Mouse (Mus musculus): ENCODE results near the gene Tle4. TPM values are rescaled to one million over a fixed set of nuclear protein-coding genes. Genes with fewer than 3 reads are reported as not detected.

The Tle4 gene
- total and polyA plus RNA-seq, 2 experiments from 2014 or later: 22.9 to 82.7 TPM

DNA sequence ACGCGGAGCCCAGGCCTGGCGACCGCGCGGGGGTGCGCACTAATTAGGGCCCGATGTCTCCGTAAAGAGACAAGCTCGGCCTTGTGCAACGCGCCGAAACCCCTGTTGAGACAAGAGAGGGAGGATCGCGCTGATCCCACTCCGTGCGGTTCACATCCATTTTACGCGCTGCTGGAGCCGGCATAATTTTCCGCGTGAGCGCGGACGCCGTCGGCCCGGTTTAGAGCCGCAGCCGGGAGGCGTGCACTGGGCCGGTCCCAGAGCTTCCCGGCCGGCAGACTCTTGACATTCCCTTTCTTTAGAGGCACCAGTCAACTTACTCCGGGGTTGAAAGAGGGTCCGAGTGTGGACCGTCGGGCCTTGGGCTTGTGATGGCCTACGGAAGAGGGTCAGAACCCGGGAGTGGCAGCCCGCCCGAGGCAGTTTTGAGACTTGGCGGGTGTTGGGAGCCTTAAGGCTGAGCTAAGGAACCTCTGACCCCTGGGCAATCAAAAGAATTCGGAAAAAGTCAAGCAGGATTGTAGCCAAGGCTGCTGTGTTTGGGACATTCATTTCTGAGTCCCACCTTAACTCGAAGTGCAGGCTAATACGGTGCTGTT is 938 bp upstream of the Tle4 start:
- peak overlapping the region; percentile 67 for H3K9ac ChIP-seq
- H3K4me1 ChIP-seq (ENCODE audit: insufficient read depth): no peaks in the 10 kb centered on the region
- DNase-seq (no peak), ATAC-seq (peak; percentile 37)
- WGBS: 2% methylated on average over 46 of the region's 46 CpGs
- H3K4me2 ChIP-seq (ENCODE audit: low read depth): peak overlapping the region; percentile 62
- H3K27me3 ChIP-seq (ENCODE audit: insufficient read depth, low read length): no peaks in the 10 kb centered on the region
- peak overlapping the region; percentile 59 for H3K4me3 ChIP-seq (ENCODE audit: low read depth, low read length)
- H3K9me3 ChIP-seq (ENCODE audit: low read length): no peaks in the 10 kb centered on the region
- 0 out of 2 replicates have a peak, but pooled peaks have one; percentile 9 for TF ChIP-seq CTCF (IDR thresholded peaks at IDR 0.05; ENCODE audit: low read depth)
- no peaks in the 10 kb centered on the region for H3K36me3 ChIP-seq (ENCODE audit: insufficient read depth)
- H3K27ac ChIP-seq (ENCODE audit: low read depth, low read length): peak overlapping the region; percentile 94

DNA sequence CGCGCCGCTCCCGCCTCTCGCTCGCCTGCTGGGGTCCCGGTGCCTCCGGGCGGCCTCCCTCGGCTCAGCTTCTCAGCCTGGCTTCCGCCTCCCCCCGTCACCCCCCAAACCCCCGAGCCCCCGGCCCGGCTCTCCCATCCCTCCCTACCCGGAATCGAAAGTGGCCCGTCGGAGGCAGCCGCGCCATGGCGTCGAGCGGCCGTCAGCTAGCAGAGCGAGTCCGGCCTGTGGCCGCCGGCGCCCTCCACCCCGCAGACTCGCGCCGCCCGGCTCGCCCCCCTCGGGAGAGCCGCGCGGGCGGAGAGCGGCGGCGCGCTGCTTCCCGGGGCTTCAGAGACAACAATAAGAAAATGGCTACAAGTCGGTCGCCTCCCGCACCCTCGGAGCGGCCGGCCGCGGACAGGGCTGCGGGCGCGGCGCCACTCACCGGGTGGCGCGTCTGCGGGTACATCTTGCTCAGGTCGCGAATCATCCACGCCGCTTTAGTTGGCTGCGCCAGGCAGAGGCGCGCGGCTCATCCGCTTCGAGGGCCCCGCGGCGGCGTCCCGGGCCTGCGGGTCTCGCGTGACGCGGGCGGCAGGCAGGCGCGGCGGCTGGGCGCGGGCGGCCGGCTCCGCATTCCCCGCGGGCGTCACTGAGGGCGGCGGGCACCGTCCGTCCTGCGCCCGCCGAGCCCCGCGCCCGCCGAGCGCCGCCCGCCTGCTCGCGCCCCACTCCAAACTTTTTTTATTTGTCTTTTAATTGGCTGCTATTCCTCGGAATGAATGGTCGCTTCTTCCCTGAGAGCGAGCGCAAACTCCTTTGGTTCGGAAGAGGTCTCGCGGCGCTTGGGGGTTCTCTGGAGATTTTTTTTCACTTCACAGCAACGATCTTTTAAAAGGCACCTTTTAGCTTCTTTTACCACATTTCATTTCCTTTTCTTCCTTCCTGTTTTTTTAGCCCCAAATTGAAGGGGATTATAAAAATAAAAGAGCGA is 622 bp downstream of the Tle4 start:
- DNase-seq: peak; percentile 58
- under 1% methylated on average over 115 of the region's 120 CpGs for WGBS

DNA sequence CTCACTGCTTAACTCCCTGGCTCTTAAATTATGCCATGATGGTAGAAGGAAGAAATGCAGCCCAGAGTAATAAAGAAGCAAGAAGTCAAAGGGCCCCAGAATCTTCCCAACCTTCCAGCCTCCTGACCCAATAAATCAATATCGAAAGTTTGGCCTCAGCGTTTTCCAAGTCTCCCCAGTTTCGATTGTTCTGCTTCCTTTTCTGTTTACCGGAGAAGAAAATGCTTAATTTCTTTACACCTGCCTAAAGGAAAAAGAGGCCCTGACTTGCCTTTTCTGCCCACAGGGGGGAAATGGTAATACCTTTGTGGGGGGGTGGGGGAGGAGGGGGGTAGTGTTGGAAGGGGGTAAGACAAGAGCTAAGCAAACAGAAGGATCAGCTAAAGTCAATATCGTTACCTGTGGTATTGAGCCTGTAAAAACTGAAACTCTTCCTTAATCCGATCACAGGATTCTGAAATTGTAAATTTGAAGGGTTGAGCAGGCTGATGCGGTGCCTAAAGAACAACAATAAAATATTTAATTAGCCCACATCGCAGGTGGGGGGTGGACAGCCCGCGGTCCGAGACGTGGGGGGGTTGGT is 1.4 kb downstream of the Tle4 start:
- no peak for DNase-seq

More for the DNA sequence above, 622 bp downstream of the Tle4 start:
- Histone ChIP-seq H3K36me3 (ENCODE audit: insufficient read depth) (no peaks in the 10 kb centered on the region), H3K4me1 (ENCODE audit: insufficient read depth) (no peaks in the 10 kb centered on the region), H3K4me2 (ENCODE audit: low read depth) (peak overlapping the region; percentile 56), H3K27me3 (ENCODE audit: insufficient read depth, low read length) (no peaks in the 10 kb centered on the region), H3K9ac (peak overlapping the region; percentile 87), H3K4me3 (ENCODE audit: low read depth, low read length) (peak overlapping the region; percentile 83), H3K9me3 (ENCODE audit: low read length) (no peaks in the 10 kb centered on the region), H3K27ac (ENCODE audit: low read depth, low read length) (peak overlapping the region; percentile 94)
- no peak for TF ChIP-seq CTCF (IDR thresholded peaks at IDR 0.05; ENCODE audit: low read depth)
- ATAC-seq: peak; percentile 4; the same call in 1 of the 2 replicates

DNA sequence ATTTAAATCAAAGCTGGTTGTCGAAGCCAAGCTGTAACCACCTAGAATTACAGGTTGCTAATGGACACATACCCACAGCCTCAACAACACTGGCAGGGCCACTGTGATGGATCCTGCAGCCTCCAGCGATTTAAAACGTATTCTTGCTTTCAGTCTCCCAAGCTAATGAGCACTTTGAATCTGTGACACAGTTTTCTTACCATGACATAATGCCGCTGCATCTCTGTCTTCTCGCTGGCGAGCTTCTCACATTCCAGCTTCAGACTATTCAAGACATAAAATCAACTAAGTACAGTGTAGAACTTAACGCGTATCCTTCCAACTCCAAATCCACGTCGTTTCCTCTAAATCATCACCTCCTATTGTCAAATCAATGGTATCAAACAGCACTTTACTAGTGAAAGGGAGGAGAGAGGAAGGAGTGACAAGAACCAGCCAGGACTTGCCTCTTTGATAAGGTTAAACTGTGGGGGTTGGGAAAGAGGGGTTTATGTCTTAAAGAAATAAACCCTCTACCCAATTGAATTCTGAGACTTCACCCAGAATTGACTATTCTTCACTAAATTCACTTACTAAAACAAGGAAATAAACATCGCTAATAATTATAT is 2.4 kb downstream of the Tle4 start:
- H3K27ac ChIP-seq (ENCODE audit: low read depth, low read length): peak overlapping the region; percentile 3; the same call in 1 of the 2 replicates
- 7% methylated on average over 11 of the region's 11 CpGs for WGBS
- peak; percentile 48 for DNase-seq

More for the DNA sequence above, 1.4 kb downstream of the Tle4 start:
- H3K27ac ChIP-seq (ENCODE audit: low read depth, low read length): peak overlapping the region; percentile 94
- H3K4me2 ChIP-seq (ENCODE audit: low read depth): peak overlapping the region; percentile 56
- no peaks in the 10 kb centered on the region for H3K27me3 ChIP-seq (ENCODE audit: insufficient read depth, low read length)
- no peaks in the 10 kb centered on the region for H3K4me1 ChIP-seq (ENCODE audit: insufficient read depth)
- no peak for TF ChIP-seq CTCF (IDR thresholded peaks at IDR 0.05; ENCODE audit: low read depth)
- ATAC-seq: no peak
- no peaks in the 10 kb centered on the region for H3K36me3 ChIP-seq (ENCODE audit: insufficient read depth)
- peak overlapping the region; percentile 83 for H3K4me3 ChIP-seq (ENCODE audit: low read depth, low read length)
- peak overlapping the region; percentile 87 for H3K9ac ChIP-seq
- WGBS: 1% methylated on average over 12 of the region's 12 CpGs
- H3K9me3 ChIP-seq (ENCODE audit: low read length): no peaks in the 10 kb centered on the region

DNA sequence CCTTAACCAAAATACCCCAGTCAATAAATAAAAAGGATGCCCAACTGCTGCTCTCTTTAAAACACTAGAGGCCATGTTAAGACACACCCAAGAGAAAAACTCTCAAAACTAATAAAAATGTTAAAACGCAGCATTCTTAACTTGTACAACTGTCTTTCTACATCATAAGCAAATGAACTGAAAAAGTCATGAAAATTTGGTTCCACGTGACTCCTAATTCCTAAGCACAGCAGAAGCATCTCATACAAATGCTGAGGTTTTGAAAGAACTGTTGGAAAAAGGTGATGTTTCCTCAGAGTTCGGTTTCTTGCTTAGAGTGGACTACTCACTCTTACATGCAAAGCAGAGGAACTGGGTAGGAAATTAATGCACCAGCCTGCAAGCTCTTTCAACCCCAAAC is 3.3 kb downstream of the Tle4 start:
- H3K9ac ChIP-seq: peak overlapping the region; percentile 23; the same call in 1 of the 2 replicates
- H3K27me3 ChIP-seq (ENCODE audit: insufficient read depth, low read length): no peaks in the 10 kb centered on the region
- H3K4me1 ChIP-seq (ENCODE audit: insufficient read depth): no peaks in the 10 kb centered on the region
- peak overlapping the region; percentile 56 for H3K4me2 ChIP-seq (ENCODE audit: low read depth)
- no peaks in the 10 kb centered on the region for H3K36me3 ChIP-seq (ENCODE audit: insufficient read depth)
- ATAC-seq (no peak), DNase-seq (no peak)
- H3K9me3 ChIP-seq (ENCODE audit: low read length): no peaks in the 10 kb centered on the region
- no peak overlapping the region for H3K27ac ChIP-seq (ENCODE audit: low read depth, low read length)
- no peak for TF ChIP-seq CTCF (IDR thresholded peaks at IDR 0.05; ENCODE audit: low read depth)
- WGBS: 51% methylated on average over 3 of the region's 3 CpGs
- peak overlapping the region; percentile 83 for H3K4me3 ChIP-seq (ENCODE audit: low read depth, low read length)

More for the DNA sequence above, 2.4 kb downstream of the Tle4 start:
- Histone ChIP-seq H3K36me3 (ENCODE audit: insufficient read depth) (no peaks in the 10 kb centered on the region), H3K9me3 (ENCODE audit: low read length) (no peaks in the 10 kb centered on the region), H3K4me2 (ENCODE audit: low read depth) (peak overlapping the region; percentile 56), H3K4me3 (ENCODE audit: low read depth, low read length) (peak overlapping the region; percentile 83), H3K4me1 (ENCODE audit: insufficient read depth) (no peaks in the 10 kb centered on the region), H3K27me3 (ENCODE audit: insufficient read depth, low read length) (no peaks in the 10 kb centered on the region), H3K9ac (peak overlapping the region; percentile 39)
- ATAC-seq: no peak
- TF ChIP-seq CTCF (IDR thresholded peaks at IDR 0.05; ENCODE audit: low read depth): no peak

DNA sequence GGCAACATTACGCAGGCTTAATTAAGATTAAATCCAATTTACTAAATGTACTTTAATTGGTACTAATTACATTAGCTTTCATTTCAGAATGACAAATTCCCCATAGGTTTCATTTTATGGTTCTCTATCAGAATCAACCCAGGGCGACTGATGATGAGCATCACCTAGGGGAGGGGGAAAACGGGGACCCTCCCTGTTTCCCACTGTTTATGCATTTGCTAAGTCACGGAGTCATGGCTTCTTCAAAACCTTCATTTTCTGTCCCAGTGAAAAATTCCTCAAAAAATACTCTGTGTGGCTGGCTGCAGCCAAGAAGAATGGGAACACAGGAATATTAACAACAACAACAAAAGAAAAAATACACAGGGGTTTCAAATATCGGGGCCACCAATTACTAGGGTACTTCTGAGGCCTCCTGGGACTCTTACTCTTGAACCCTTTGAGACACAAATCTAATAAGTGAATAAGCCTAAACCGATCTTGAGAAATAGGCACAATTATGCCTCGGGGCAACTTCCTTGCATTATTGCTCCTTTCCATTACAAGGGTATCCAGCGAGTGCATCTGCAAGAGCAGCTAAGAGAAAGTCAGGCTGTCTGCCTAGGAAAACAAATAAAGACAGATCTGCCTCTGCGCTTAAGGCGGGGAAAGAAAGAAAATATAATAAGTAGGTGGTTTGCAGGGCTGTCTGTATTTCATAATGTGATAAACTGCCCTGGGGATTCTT is 5.9 kb downstream of the Tle4 start:
- DNase-seq: no peak
- Histone ChIP-seq H3K36me3 (ENCODE audit: insufficient read depth) (no peaks in the 10 kb centered on the region), H3K9ac (0 out of 2 replicates have a peak overlapping the region, but pooled peaks have one; percentile 28), H3K9me3 (ENCODE audit: low read length) (no peaks in the 10 kb centered on the region), H3K27ac (ENCODE audit: low read depth, low read length) (no peak overlapping the region), H3K4me3 (ENCODE audit: low read depth, low read length) (peak overlapping the region; percentile 17), H3K27me3 (ENCODE audit: insufficient read depth, low read length) (no peaks in the 10 kb centered on the region), H3K4me1 (ENCODE audit: insufficient read depth) (peaks cover 3% of the 10 kb centered on the region; the same call in 1 of the 2 replicates), H3K4me2 (ENCODE audit: low read depth) (peak overlapping the region; percentile 31)
- TF ChIP-seq CTCF (IDR thresholded peaks at IDR 0.05; ENCODE audit: low read depth): no peak
- ATAC-seq: no peak
- WGBS: 53% methylated on average over 10 of the region's 10 CpGs

Measured in forebrain, postnatal 0 days (tissue).